Mouse (Mus musculus): ENCODE measurements around the gene Slc25a33. TPM values are rescaled to one million over a fixed set of nuclear protein-coding genes. Genes with fewer than 3 reads are reported as not detected.
A peak's percentile ranks its signal among the peaks of the same experiment; 100 is the strongest.
"Not testable (repeated sequence)": the region's sequence is repeated elsewhere in the genome, so short reads cannot be mapped to it uniquely, and the experiment has no call there.

Slc25a33 gene
- polyA plus RNA-seq, 1 experiment from 2014 or later: 38.2 TPM

DNA sequence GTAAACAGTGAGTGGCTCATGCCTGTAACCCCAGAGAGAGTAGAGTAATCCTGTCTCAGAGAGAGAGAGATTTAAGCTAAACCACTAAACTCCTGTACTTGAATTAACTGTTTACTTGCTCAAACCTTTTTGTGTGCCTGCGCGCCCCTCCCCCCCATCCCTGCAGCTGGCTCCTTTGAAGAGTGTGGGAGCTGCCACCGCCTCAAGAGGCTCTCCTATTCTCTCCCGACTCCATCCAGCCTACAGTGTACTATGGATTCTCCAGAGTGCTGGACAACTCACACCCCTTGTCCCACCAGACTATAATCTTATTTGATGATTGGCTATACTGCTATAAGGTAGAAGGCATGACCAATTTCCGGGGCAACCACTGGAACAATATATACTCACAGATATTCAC is 23.4 kb downstream of the Slc25a33 start:
- Histone ChIP-seq H3K4me3 (replicated peaks; ENCODE audit: low read length) (no peak overlapping the region), H3K27ac (no peak overlapping the region), H3K36me3 (replicated peaks; ENCODE audit: control insufficient read depth, insufficient read depth) (peaks cover 39% of the 10 kb centered on the region), H3K4me1 (replicated peaks; ENCODE audit: control insufficient read depth, insufficient read depth, low read length) (peaks cover 8% of the 10 kb centered on the region; the same call in 1 of the 2 replicates), H3K9me3 (ENCODE audit: control insufficient read depth, low read length) (no peaks in the 10 kb centered on the region), H3K27me3 (ENCODE audit: control insufficient read depth, insufficient read depth, low read length) (no peaks in the 10 kb centered on the region), H3K9ac (no peak overlapping the region), H3K4me2 (replicated peaks) (no peak overlapping the region)
- 40% methylated on average over 5 of the region's 5 CpGs for WGBS
- DNase-seq (ENCODE audit: low spot score): no peak
- no peak for ATAC-seq (ENCODE audit: low FRiP score)

GRCm38 (mm10) chr4:149749663-149750015 is 24.4 kb downstream of the Slc25a33 start:
- not testable (repeated sequence) for ATAC-seq (ENCODE audit: low FRiP score); H3K9ac ChIP-seq; DNase-seq (ENCODE audit: low spot score); H3K4me1 ChIP-seq (replicated peaks; ENCODE audit: control insufficient read depth, insufficient read depth, low read length); H3K27ac ChIP-seq; H3K4me3 ChIP-seq (replicated peaks; ENCODE audit: low read length); H3K4me2 ChIP-seq (replicated peaks); H3K27me3 ChIP-seq (ENCODE audit: control insufficient read depth, insufficient read depth, low read length); H3K9me3 ChIP-seq (ENCODE audit: control insufficient read depth, low read length)
- H3K36me3 ChIP-seq (replicated peaks; ENCODE audit: control insufficient read depth, insufficient read depth): peaks cover 41% of the 10 kb centered on the region
- 93% methylated on average over 3 of the region's 3 CpGs for WGBS

GRCm38 (mm10) chr4:149749003-149749662 is 24.9 kb downstream of the Slc25a33 start:
- Histone ChIP-seq H3K9me3 (ENCODE audit: control insufficient read depth, low read length) (no peaks in the 10 kb centered on the region), H3K27ac (no peak overlapping the region), H3K4me2 (replicated peaks) (no peak overlapping the region), H3K9ac (no peak overlapping the region), H3K36me3 (replicated peaks; ENCODE audit: control insufficient read depth, insufficient read depth) (peaks cover 39% of the 10 kb centered on the region), H3K4me3 (replicated peaks; ENCODE audit: low read length) (no peak overlapping the region), H3K27me3 (ENCODE audit: control insufficient read depth, insufficient read depth, low read length) (no peaks in the 10 kb centered on the region), H3K4me1 (replicated peaks; ENCODE audit: control insufficient read depth, insufficient read depth, low read length) (peaks cover 8% of the 10 kb centered on the region; the same call in 1 of the 2 replicates)
- DNase-seq (ENCODE audit: low spot score) (no peak), ATAC-seq (ENCODE audit: low FRiP score) (no peak)
- WGBS: 82% methylated on average over 18 of the region's 18 CpGs

- WGBS: 91% methylated on average over 7 of the region's 7 CpGs
- no peaks in the 10 kb centered on the region for H3K4me1 ChIP-seq (replicated peaks; ENCODE audit: control insufficient read depth, insufficient read depth, low read length)
- no peak for ATAC-seq (ENCODE audit: low FRiP score)
- H3K9me3 ChIP-seq (ENCODE audit: control insufficient read depth, low read length): no peaks in the 10 kb centered on the region
- H3K4me3 ChIP-seq (replicated peaks; ENCODE audit: low read length): no peak overlapping the region
- H3K36me3 ChIP-seq (replicated peaks; ENCODE audit: control insufficient read depth, insufficient read depth): peaks cover 45% of the 10 kb centered on the region
- H3K9ac ChIP-seq: no peak overlapping the region
- no peak for DNase-seq (ENCODE audit: low spot score)
- no peaks in the 10 kb centered on the region for H3K27me3 ChIP-seq (ENCODE audit: control insufficient read depth, insufficient read depth, low read length)
- H3K4me2 ChIP-seq (replicated peaks): no peak overlapping the region
- H3K27ac ChIP-seq: no peak overlapping the region
Measured at GRCm38 (mm10) chr4:149744119-149744518, 30.0 kb downstream of the Slc25a33 start.

DNA sequence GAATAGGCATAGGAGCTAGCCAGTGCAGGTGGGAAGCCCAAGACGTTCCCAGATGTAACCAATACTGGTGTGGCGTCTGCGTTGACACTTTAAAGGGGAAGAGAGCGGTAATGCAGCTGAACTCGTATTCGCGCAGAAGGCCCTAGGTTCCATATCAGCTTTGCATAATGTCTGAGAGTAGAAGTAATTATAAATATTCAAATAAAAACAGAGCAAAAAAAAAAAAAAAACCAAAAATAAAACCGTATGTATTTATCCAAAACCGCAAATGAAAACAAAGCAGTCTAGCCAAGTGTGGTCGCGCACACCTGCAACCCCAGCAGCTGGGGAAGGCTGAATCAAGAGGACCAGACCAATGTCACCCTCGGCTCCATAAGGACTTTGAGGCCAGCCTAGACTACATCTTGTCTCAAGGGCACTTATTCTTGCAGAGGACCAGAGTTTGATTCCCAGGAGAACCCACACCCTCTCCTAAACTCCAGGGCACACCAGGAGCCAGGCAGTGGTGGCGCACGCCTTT is 32.0 kb downstream of the Slc25a33 start:
- WGBS: 95% methylated on average over 14 of the region's 14 CpGs
- ATAC-seq (ENCODE audit: low FRiP score) (no peak), DNase-seq (ENCODE audit: low spot score) (no peak)
- Histone ChIP-seq H3K9me3 (ENCODE audit: control insufficient read depth, low read length) (no peaks in the 10 kb centered on the region), H3K4me1 (replicated peaks; ENCODE audit: control insufficient read depth, insufficient read depth, low read length) (peaks cover 6% of the 10 kb centered on the region), H3K27ac (no peak overlapping the region), H3K9ac (no peak overlapping the region), H3K4me2 (replicated peaks) (no peak overlapping the region), H3K36me3 (replicated peaks; ENCODE audit: control insufficient read depth, insufficient read depth) (peaks cover 38% of the 10 kb centered on the region), H3K27me3 (ENCODE audit: control insufficient read depth, insufficient read depth, low read length) (no peaks in the 10 kb centered on the region), H3K4me3 (replicated peaks; ENCODE audit: low read length) (no peak overlapping the region)

DNA sequence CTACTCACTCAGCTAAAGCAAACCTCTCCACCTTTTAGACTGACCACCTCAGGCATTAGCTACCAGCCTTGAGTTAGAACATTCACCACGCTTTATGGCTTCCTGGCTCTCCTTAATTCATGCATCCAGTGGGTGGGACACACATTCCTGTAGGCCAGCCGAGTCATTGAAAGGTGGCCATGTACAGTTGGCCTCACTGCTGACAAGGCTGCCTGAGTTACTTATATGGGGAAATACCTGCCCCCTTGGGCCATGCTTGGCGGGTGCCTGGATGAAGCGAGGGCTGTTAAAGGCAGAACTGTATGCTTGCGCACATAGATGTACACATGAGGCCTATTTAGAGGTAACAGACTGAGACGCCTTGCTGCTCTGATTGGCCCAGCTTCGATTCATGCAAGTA is 33.8 kb downstream of the Slc25a33 start:
- 90% methylated on average over 7 of the region's 7 CpGs for WGBS
- H3K27ac ChIP-seq: no peak overlapping the region
- DNase-seq (ENCODE audit: low spot score) (no peak), ATAC-seq (ENCODE audit: low FRiP score) (no peak)
- H3K4me2 ChIP-seq (replicated peaks): no peak overlapping the region
- H3K4me3 ChIP-seq (replicated peaks; ENCODE audit: low read length): no peak overlapping the region
- peaks cover 23% of the 10 kb centered on the region for H3K4me1 ChIP-seq (replicated peaks; ENCODE audit: control insufficient read depth, insufficient read depth, low read length)
- peaks cover 34% of the 10 kb centered on the region for H3K36me3 ChIP-seq (replicated peaks; ENCODE audit: control insufficient read depth, insufficient read depth)
- H3K9ac ChIP-seq: no peak overlapping the region
- H3K27me3 ChIP-seq (ENCODE audit: control insufficient read depth, insufficient read depth, low read length): no peaks in the 10 kb centered on the region
- H3K9me3 ChIP-seq (ENCODE audit: control insufficient read depth, low read length): no peaks in the 10 kb centered on the region

DNA sequence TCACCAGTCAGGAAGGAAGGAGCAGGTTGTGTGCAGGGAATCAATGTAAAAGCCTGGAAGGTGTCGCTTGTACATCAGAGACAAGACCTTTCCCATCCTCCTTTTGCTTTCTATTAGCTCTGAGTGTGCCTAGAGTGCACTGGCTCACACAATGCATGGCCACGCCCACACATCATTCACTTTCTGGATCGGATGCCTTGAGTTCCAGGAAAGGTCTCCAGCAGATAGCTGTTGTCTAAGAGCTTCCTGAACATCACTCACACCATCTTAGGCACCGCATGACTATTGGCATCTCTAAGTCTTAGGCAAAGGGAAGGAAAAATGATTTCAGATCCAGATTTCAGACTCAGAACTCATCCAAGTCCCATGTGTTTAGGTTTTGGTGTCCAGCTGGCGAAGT is 34.6 kb downstream of the Slc25a33 start:
- no peak overlapping the region for H3K4me3 ChIP-seq (replicated peaks; ENCODE audit: low read length)
- DNase-seq (ENCODE audit: low spot score) (no peak), ATAC-seq (ENCODE audit: low FRiP score) (no peak)
- 69% methylated on average over 5 of the region's 5 CpGs for WGBS
- no peaks in the 10 kb centered on the region for H3K9me3 ChIP-seq (ENCODE audit: control insufficient read depth, low read length)
- no peaks in the 10 kb centered on the region for H3K27me3 ChIP-seq (ENCODE audit: control insufficient read depth, insufficient read depth, low read length)
- H3K9ac ChIP-seq: no peak overlapping the region
- H3K4me2 ChIP-seq (replicated peaks): no peak overlapping the region
- peaks cover 29% of the 10 kb centered on the region for H3K36me3 ChIP-seq (replicated peaks; ENCODE audit: control insufficient read depth, insufficient read depth)
- no peak overlapping the region for H3K27ac ChIP-seq
- peaks cover 32% of the 10 kb centered on the region for H3K4me1 ChIP-seq (replicated peaks; ENCODE audit: control insufficient read depth, insufficient read depth, low read length)

- DNase-seq (ENCODE audit: low spot score) (peak; percentile 98), ATAC-seq (ENCODE audit: low FRiP score) (peak; percentile 90)
- H3K4me3 ChIP-seq (replicated peaks; ENCODE audit: low read length): peak within 1 kb of the TSS; percentile 82
- WGBS: under 1% methylated on average over 94 of the region's 97 CpGs
- peaks cover 11% of the 10 kb centered on the region for H3K36me3 ChIP-seq (replicated peaks; ENCODE audit: control insufficient read depth, insufficient read depth)
- H3K27ac ChIP-seq: peak within 1 kb of the TSS; percentile 79
- H3K4me1 ChIP-seq (replicated peaks; ENCODE audit: control insufficient read depth, insufficient read depth, low read length): peaks cover 50% of the 10 kb centered on the region
- H3K9me3 ChIP-seq (ENCODE audit: control insufficient read depth, low read length): no peaks in the 10 kb centered on the region
- no peaks in the 10 kb centered on the region for H3K27me3 ChIP-seq (ENCODE audit: control insufficient read depth, insufficient read depth, low read length)
- peak within 1 kb of the TSS; percentile 88 for H3K9ac ChIP-seq
- H3K4me2 ChIP-seq (replicated peaks): peak within 1 kb of the TSS; percentile 87
Measured at GRCm38 (mm10) chr4:149737383-149738324, 36.4 kb downstream of the Slc25a33 start, which contains the start of gene Tmem201. Tmem201 (minus strand) TSS chr4:149738044.

DNA sequence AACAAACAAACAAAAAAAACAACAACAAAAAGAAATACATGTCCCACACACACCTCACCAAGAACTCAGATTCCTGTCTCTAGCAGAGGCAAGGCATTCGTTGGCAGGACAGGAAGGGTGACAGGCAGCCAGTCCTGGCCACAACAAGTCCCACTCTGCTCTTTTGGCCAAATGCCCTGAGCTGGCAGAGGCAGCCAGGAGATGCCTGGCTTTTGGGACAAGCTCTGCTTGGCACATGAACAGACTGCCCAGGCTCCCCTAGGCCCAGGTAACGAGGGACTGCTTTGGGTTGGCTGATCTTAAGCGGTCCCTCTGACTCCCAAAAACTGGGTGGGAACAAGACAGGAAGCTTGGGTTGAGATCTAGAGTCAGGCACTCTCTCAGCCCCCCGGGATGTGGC is 37.5 kb downstream of the Slc25a33 start:
- H3K9ac ChIP-seq: peak overlapping the region; percentile 88
- H3K4me1 ChIP-seq (replicated peaks; ENCODE audit: control insufficient read depth, insufficient read depth, low read length): peaks cover 54% of the 10 kb centered on the region
- H3K27me3 ChIP-seq (ENCODE audit: control insufficient read depth, insufficient read depth, low read length): no peaks in the 10 kb centered on the region
- H3K36me3 ChIP-seq (replicated peaks; ENCODE audit: control insufficient read depth, insufficient read depth): peaks cover 9% of the 10 kb centered on the region
- H3K9me3 ChIP-seq (ENCODE audit: control insufficient read depth, low read length): no peaks in the 10 kb centered on the region
- no peak overlapping the region for H3K27ac ChIP-seq
- H3K4me3 ChIP-seq (replicated peaks; ENCODE audit: low read length): peak overlapping the region; percentile 82
- ATAC-seq (ENCODE audit: low FRiP score): no peak
- peak overlapping the region; percentile 87 for H3K4me2 ChIP-seq (replicated peaks)
- WGBS: 35% methylated on average over 4 of the region's 4 CpGs
- peak; percentile 54 for DNase-seq (ENCODE audit: low spot score)

All from hindbrain, embryonic 14.5 days (tissue).